Mouse (Mus musculus): ENCODE data around the gene Kars. TPM values are rescaled to one million over a fixed set of nuclear protein-coding genes. Genes with fewer than 3 reads are reported as not detected.

Kars gene
- total and polyA plus RNA-seq, 3 experiments, result 295 to 642 (median 355) TPM

DNA sequence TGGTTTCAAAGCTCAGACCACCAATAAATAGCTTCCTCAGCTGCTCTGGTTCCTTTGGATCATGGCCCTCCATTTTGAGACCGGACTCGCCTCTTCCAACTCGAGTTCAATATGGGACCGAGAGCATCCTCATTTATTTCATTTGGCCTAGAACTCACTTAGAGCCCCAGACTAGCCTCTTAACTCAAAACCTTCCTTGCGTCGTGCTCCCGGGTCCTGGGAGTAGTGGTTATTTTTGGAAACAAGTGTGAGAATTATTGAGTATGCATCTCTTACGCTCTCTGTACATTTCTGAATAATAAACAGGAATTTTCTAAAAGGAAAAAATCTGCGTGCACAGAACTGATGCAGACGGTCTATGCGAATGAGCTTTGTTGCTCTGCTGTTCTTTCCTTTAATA lies 3.8 kb upstream of the Kars start, which contains the start of gene Gm6793:
Gene Gm6793, minus strand, starts transcription at position 101 of the 400 bp plus-strand sequence.
- TF ChIP-seq ZC3H11A (IDR thresholded peaks at IDR 0.05; ENCODE audit: low read depth, low read length), result no peak
- TF ChIP-seq USF1 (IDR thresholded peaks at IDR 0.05; ENCODE audit: low read depth, low read length), result no peak
- TF ChIP-seq ZNF384 (IDR thresholded peaks at IDR 0.05; ENCODE audit: low read depth, low read length), result no peak
- no peak for TF ChIP-seq TCF12 (IDR thresholded peaks at IDR 0.05; ENCODE audit: low read depth, low read length)
- no peak for TF ChIP-seq JUND (IDR thresholded peaks at IDR 0.05; ENCODE audit: low read depth, low read length)
- no peak for TF ChIP-seq USF2 (IDR thresholded peaks at IDR 0.05; ENCODE audit: borderline replicate concordance in 1 of 2, insufficient read depth in 1 of 2, low read depth in 1 of 2, low read length in 2 of 2)

DNA sequence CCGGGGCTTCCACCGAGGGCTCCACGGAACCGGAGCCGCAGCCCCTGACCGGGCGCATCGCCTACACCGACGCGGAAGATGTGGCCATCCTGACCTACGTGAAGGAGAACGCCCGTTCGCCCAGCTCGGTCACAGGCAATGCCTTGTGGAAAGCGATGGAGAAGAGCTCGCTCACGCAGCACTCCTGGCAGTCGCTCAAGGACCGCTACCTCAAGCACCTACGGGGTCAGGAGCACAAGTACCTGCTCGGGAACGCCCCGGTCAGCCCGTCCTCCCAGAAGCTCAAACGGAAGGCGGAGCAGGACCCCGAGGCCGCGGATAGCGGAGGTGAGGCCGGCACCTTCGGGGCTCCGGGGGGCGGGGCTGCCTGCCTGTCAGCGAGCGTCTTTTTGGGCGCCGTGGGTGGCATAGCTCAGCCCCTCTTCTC lies 706 bp upstream of the Kars start:
- DNase-seq (ENCODE audit: low read depth, low spot score), result peak; percentile 67
- peaks cover 54% of the 10 kb centered on the region for H3K79me2 ChIP-seq (ENCODE audit: control insufficient read depth, insufficient read depth, low read length, poor library complexity)
- H3K4me1 ChIP-seq (ENCODE audit: control insufficient read depth in 1 of 2, insufficient read depth in 2 of 2, low read length in 2 of 2), result peaks cover 19 to 27% of the 10 kb centered on the region in 2 experiments
- peaks cover 3 to 37% of the 10 kb centered on the region in 2 experiments for H3K36me3 ChIP-seq (ENCODE audit: control insufficient read depth in 1 of 2, insufficient read depth in 2 of 2, low read length in 2 of 2)
- H3K27me3 ChIP-seq (ENCODE audit: control insufficient read depth in 1 of 2, insufficient read depth in 2 of 2, low read length in 2 of 2), result no peaks in the 10 kb centered on the region
- TF ChIP-seq CHD1 (IDR thresholded peaks at IDR 0.05; ENCODE audit: low read depth, low read length) (no peak), SIN3A (IDR thresholded peaks at IDR 0.05; ENCODE audit: low read length) (0 out of 2 replicates have a peak, but pooled peaks have one; percentile 44), MXI1 (IDR thresholded peaks at IDR 0.05; ENCODE audit: low read depth, low read length) (peak; percentile 39)
- no peaks in the 10 kb centered on the region for H3K9me3 ChIP-seq (replicated peaks; ENCODE audit: insufficient read depth, low read length)
- peak overlapping the region; percentile 78 for H3K9ac ChIP-seq (ENCODE audit: control insufficient read depth, low read depth, low read length, poor library complexity, severe bottlenecking)
- peak overlapping the region; percentile 54 for H3K27ac ChIP-seq (ENCODE audit: control insufficient read depth, low read depth, low read length)
- peak overlapping the region; percentile 53 to 80 for H3K4me3 ChIP-seq (ENCODE audit: control insufficient read depth in 1 of 2, insufficient read depth in 1 of 2, low read depth in 2 of 2, low read length in 2 of 2)

More for the DNA sequence above, 3.8 kb upstream of the Kars start, which contains the start of gene Gm6793:
- no peak for DNase-seq (ENCODE audit: low read depth, low spot score)
- no peak within 1 kb of the TSS for H3K9ac ChIP-seq (ENCODE audit: control insufficient read depth, low read depth, low read length, poor library complexity, severe bottlenecking)
- peaks cover 1 to 10% of the 10 kb centered on the region in 2 experiments; a peak in 3 of 4 replicates for H3K36me3 ChIP-seq (ENCODE audit: control insufficient read depth in 1 of 2, insufficient read depth in 2 of 2, low read length in 2 of 2)
- H3K4me1 ChIP-seq (ENCODE audit: control insufficient read depth in 1 of 2, insufficient read depth in 2 of 2, low read length in 2 of 2), result peaks cover 4 to 6% of the 10 kb centered on the region in 2 experiments; a peak in 3 of 4 replicates
- H3K9me3 ChIP-seq (replicated peaks; ENCODE audit: insufficient read depth, low read length), result no peaks in the 10 kb centered on the region
- no peak within 1 kb of the TSS for H3K4me3 ChIP-seq (ENCODE audit: control insufficient read depth in 1 of 2, insufficient read depth in 1 of 2, low read depth in 2 of 2, low read length in 2 of 2)
- H3K27ac ChIP-seq (ENCODE audit: control insufficient read depth, low read depth, low read length), result no peak within 1 kb of the TSS
- no peaks in the 10 kb centered on the region for H3K27me3 ChIP-seq (ENCODE audit: control insufficient read depth in 1 of 2, insufficient read depth in 2 of 2, low read length in 2 of 2)
- H3K79me2 ChIP-seq (ENCODE audit: control insufficient read depth, insufficient read depth, low read length, poor library complexity), result peaks cover 32% of the 10 kb centered on the region

DNA sequence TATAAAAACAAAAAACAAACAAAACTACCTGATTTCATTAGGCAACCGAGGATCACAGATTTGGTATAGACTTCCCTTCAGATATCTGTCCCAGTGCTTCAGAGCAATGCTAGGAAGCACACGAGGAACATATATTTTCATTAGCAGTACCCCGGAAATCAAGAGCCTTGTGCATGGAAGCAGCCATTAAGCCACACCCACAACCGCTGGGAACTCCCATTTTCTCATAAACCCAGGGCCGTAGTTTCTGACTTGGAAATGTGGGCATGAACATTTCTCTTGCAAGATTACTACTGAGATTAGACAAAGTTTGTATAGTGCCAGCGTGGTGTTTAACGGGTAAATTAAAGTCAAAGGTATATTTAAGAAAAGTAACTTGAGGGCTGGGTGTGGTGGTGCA lies 1.6 kb downstream of the Kars start:
- Histone ChIP-seq H3K4me1 (ENCODE audit: control insufficient read depth in 1 of 2, insufficient read depth in 2 of 2, low read length in 2 of 2) (peaks cover 19 to 34% of the 10 kb centered on the region in 2 experiments), H3K4me3 (ENCODE audit: control insufficient read depth in 1 of 2, insufficient read depth in 1 of 2, low read depth in 2 of 2, low read length in 2 of 2) (peak overlapping the region; percentile 14 to 19; a peak in 2 of 4 replicates), H3K79me2 (ENCODE audit: control insufficient read depth, insufficient read depth, low read length, poor library complexity) (peaks cover 63% of the 10 kb centered on the region), H3K27me3 (ENCODE audit: control insufficient read depth in 1 of 2, insufficient read depth in 2 of 2, low read length in 2 of 2) (no peaks in the 10 kb centered on the region), H3K9me3 (replicated peaks; ENCODE audit: insufficient read depth, low read length) (no peaks in the 10 kb centered on the region), H3K9ac (ENCODE audit: control insufficient read depth, low read depth, low read length, poor library complexity, severe bottlenecking) (no peak overlapping the region), H3K27ac (ENCODE audit: control insufficient read depth, low read depth, low read length) (no peak overlapping the region), H3K36me3 (ENCODE audit: control insufficient read depth in 1 of 2, insufficient read depth in 2 of 2, low read length in 2 of 2) (peaks cover 7 to 48% of the 10 kb centered on the region in 2 experiments)
- peak; percentile 38 for DNase-seq (ENCODE audit: low read depth, low spot score)
- no peak for TF ChIP-seq GABPA (IDR thresholded peaks at IDR 0.05; ENCODE audit: low read depth, low read length)
- TF ChIP-seq NRF1 (IDR thresholded peaks at IDR 0.05; ENCODE audit: insufficient read depth, low read depth, low read length, poor library complexity, severe bottlenecking), result no peak
- no peak for TF ChIP-seq MAFK (IDR thresholded peaks at IDR 0.05; ENCODE audit: borderline replicate concordance, low read depth, low read length)
- TF ChIP-seq MEF2A (IDR thresholded peaks at IDR 0.05; ENCODE audit: extremely low read depth, insufficient replicate concordance, low read depth, low read length, poor library complexity, severe bottlenecking), result no peak
